Mouse (Mus musculus): ENCODE measurements around the gene Rab3il1.

DNA sequence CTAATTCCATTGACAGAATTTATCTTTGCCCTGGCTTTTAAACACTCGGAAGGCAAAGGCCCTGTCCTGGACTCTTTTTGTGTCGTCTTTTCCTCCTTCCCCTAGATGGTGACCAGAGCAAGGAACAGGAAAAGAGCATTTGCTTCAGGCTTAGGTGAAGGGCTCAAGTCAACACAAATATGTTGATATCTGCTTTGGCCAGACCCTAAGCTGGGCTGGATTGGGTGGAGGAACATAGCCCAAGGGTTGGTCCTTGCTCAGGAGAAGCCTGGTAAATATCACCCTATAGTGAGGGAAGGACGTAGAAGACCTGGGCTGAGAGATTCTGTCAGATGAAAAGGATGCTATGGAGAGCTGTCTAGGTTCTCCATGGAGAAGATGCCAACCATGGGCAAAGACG lies 14.7 kb downstream of the Rab3il1 start:
- no peak for TF ChIP-seq POLR2A (IDR thresholded peaks at IDR 0.05; ENCODE audit: insufficient read depth, low read depth, low read length)
- TF ChIP-seq CTCF (IDR thresholded peaks at IDR 0.05; ENCODE audit: insufficient read depth, low read depth, low read length), result no peak

Measured in olfactory bulb, adult 2 months (tissue).